Mouse (Mus musculus) cerebellum, adult 2 months (tissue): ENCODE results near the gene Lrmda. TPM values are rescaled to one million over a fixed set of nuclear protein-coding genes. Genes with fewer than 3 reads are reported as not detected.

Experiments
- DNase-seq, 2 experiments: peaks; one replicate each; pipeline ENCODE4 v3.0.0; 2021
- H3K27ac ChIP-seq: fragments of 200-500 bp; 2 replicates; pipeline ENCODE4 v1.5.1; 2012; ENCODE audit warnings: low read length, control low read depth, inconsistent platforms; ENCODE audit not compliant: insufficient read depth
- H3K27me3 ChIP-seq: fragments of 200-500 bp; 2 replicates; pipeline ENCODE4 v1.6.1; 2012; ENCODE audit warnings: inconsistent platforms, mild to moderate bottlenecking, low read length, moderate library complexity; ENCODE audit not compliant: control insufficient read depth, insufficient read depth
- H3K4me1 ChIP-seq: fragments of 200-500 bp; 2 replicates; pipeline ENCODE4 v1.6.1; 2011; ENCODE audit warnings: low read length; ENCODE audit not compliant: control insufficient read depth, insufficient read depth
- H3K4me3 ChIP-seq: fragments of 200-500 bp; replicated peaks from 2 replicates; pipeline ENCODE3; 2011; ENCODE audit warnings: mild to moderate bottlenecking, low read depth, low read length, control low read depth; ENCODE audit not compliant: insufficient read depth
- CTCF ChIP-seq: fragments of 200-500 bp; IDR thresholded peaks from 2 replicates; pipeline ENCODE4 v1.5.1; 2011; ENCODE audit warnings: low read depth, mild to moderate bottlenecking, control low read depth, low read length, moderate library complexity, borderline replicate concordance; ENCODE audit not compliant: insufficient read depth
- POLR2A ChIP-seq: fragments of 200-500 bp; IDR thresholded peaks from 2 replicates; pipeline ENCODE4 v1.6.1; 2011; ENCODE audit warnings: low read length, control low read depth, borderline replicate concordance; ENCODE audit not compliant: insufficient read depth
- WGBS: fragments of 180-500 bp; shearing (Covaris S2); methylation state at CpG from one replicate; pipeline ENCODE4 v1.1.7; 2018; 5-methylcytosine and 5-hydroxymethylcytosine counted together
- polyA plus RNA-seq: library from polyadenylated mRNA; depleted of rRNA; stranded (reverse); fragments of >200 nt; gene quantifications from 2 replicates; pipeline ENCODE4 v1.2.3, GENCODE M21; 2012

Lrmda gene
- polyA plus RNA-seq, 1 experiment = 0.65 TPM

GRCm38 (mm10) chr14:22649985-22650984 lies 630.8 kb downstream of the Lrmda start:
- no peak overlapping the region for H3K4me3 ChIP-seq
- WGBS = 71% methylated on average over 17 of the region's 17 CpGs
- H3K27ac ChIP-seq = no peak overlapping the region
- no peak for TF ChIP-seq CTCF
- no peak for TF ChIP-seq POLR2A
- H3K4me1 ChIP-seq = no peaks in the 10 kb centered on the region
- no peak for DNase-seq
- no peaks in the 10 kb centered on the region for H3K27me3 ChIP-seq

GRCm38 (mm10) chr14:22651131-22651952 lies 631.8 kb downstream of the Lrmda start:
- no peaks in the 10 kb centered on the region for H3K27me3 ChIP-seq
- H3K27ac ChIP-seq = no peak overlapping the region
- no peaks in the 10 kb centered on the region for H3K4me1 ChIP-seq
- 66% methylated on average over 14 of the region's 14 CpGs for WGBS
- H3K4me3 ChIP-seq = no peak overlapping the region
- no peak for TF ChIP-seq CTCF
- DNase-seq = no peak

GRCm38 (mm10) chr14:22662496-22662895 lies 643.0 kb downstream of the Lrmda start:
- Histone ChIP-seq H3K4me1 (no peaks in the 10 kb centered on the region), H3K4me3 (no peak overlapping the region), H3K27ac (no peak overlapping the region), H3K27me3 (no peaks in the 10 kb centered on the region)
- DNase-seq = no peak
- no peak for TF ChIP-seq POLR2A
- TF ChIP-seq CTCF = no peak
- 72% methylated on average over 3 of the region's 3 CpGs for WGBS

GRCm38 (mm10) chr14:22666437-22666836 lies 646.9 kb downstream of the Lrmda start:
- H3K4me3 ChIP-seq = no peak overlapping the region
- no peak overlapping the region for H3K27ac ChIP-seq
- no peak for TF ChIP-seq CTCF
- no peak for TF ChIP-seq POLR2A
- H3K4me1 ChIP-seq = no peaks in the 10 kb centered on the region
- DNase-seq = no peak
- WGBS = 94% methylated on average over 3 of the region's 3 CpGs
- H3K27me3 ChIP-seq = no peaks in the 10 kb centered on the region

GRCm38 (mm10) chr14:22668302-22668701 lies 648.8 kb downstream of the Lrmda start:
- Histone ChIP-seq H3K27me3 (no peaks in the 10 kb centered on the region), H3K4me3 (no peak overlapping the region), H3K27ac (no peak overlapping the region), H3K4me1 (no peaks in the 10 kb centered on the region)
- DNase-seq = no peak
- TF ChIP-seq POLR2A (no peak), CTCF (no peak)
- WGBS = 75% methylated on average over 8 of the region's 8 CpGs

GRCm38 (mm10) chr14:22668711-22669110 lies 649.2 kb downstream of the Lrmda start:
- WGBS = 82% methylated on average over 6 of the region's 6 CpGs
- TF ChIP-seq CTCF (no peak), POLR2A (no peak)
- no peak overlapping the region for H3K4me3 ChIP-seq
- H3K4me1 ChIP-seq = no peaks in the 10 kb centered on the region
- no peak for DNase-seq
- H3K27ac ChIP-seq = no peak overlapping the region
- H3K27me3 ChIP-seq = no peaks in the 10 kb centered on the region

- no peak for TF ChIP-seq POLR2A
- no peak for TF ChIP-seq CTCF
- no peak for DNase-seq
- H3K4me1 ChIP-seq = no peaks in the 10 kb centered on the region
- 47% methylated on average over 5 of the region's 5 CpGs for WGBS
- H3K27ac ChIP-seq = no peak overlapping the region
- no peaks in the 10 kb centered on the region for H3K27me3 ChIP-seq
- H3K4me3 ChIP-seq = no peak overlapping the region
Observed at GRCm38 (mm10) chr14:22673581-22673980, 654.1 kb downstream of the Lrmda start.

GRCm38 (mm10) chr14:22679008-22679704 lies 659.6 kb downstream of the Lrmda start:
- 52% methylated on average over 5 of the region's 5 CpGs for WGBS
- DNase-seq = no peak
- Histone ChIP-seq H3K4me3 (no peak overlapping the region), H3K27ac (no peak overlapping the region), H3K4me1 (no peaks in the 10 kb centered on the region), H3K27me3 (no peaks in the 10 kb centered on the region)
- no peak for TF ChIP-seq CTCF
